Mouse (Mus musculus): ENCODE measurements around the gene Mrpl20. TPM values are rescaled to one million over a fixed set of nuclear protein-coding genes. Genes with fewer than 3 reads are reported as not detected.

The Mrpl20 gene
- polyA plus RNA-seq, 1 experiment from 2014 or later, result 255 TPM

GRCm38 (mm10) chr4:155769880-155770512 lies 32.7 kb upstream of the Mrpl20 start:
- peak overlapping the region; percentile 47 for H3K4me3 ChIP-seq (replicated peaks; ENCODE audit: low read depth, low read length)
- H3K4me1 ChIP-seq (ENCODE audit: control insufficient read depth, insufficient read depth, low read length), result peaks cover 18% of the 10 kb centered on the region; the same call in 1 of the 2 replicates
- H3K27ac ChIP-seq (replicated peaks; ENCODE audit: low read depth, low read length), result peak overlapping the region; percentile 70
- peak overlapping the region; percentile 73 for H3K9ac ChIP-seq (replicated peaks; ENCODE audit: low read length)
- no peaks in the 10 kb centered on the region for H3K9me3 ChIP-seq (ENCODE audit: control insufficient read depth, low read length)
- DNase-seq (peak; percentile 94), ATAC-seq (ENCODE audit: low FRiP score, low TSS enrichment) (peak; percentile 86)
- H3K27me3 ChIP-seq (ENCODE audit: control insufficient read depth, insufficient read depth, low read length), result peaks cover 19% of the 10 kb centered on the region; the same call in 1 of the 2 replicates
- H3K4me2 ChIP-seq (ENCODE audit: low read length), result peak overlapping the region; percentile 73
- WGBS, result under 1% methylated on average over 38 of the region's 39 CpGs
- no peaks in the 10 kb centered on the region for H3K36me3 ChIP-seq (ENCODE audit: control insufficient read depth, insufficient read depth, low read length)

- Histone ChIP-seq H3K9ac (replicated peaks; ENCODE audit: low read length) (peak overlapping the region; percentile 73), H3K4me3 (replicated peaks; ENCODE audit: low read depth, low read length) (peak overlapping the region; percentile 47), H3K4me2 (ENCODE audit: low read length) (peak overlapping the region; percentile 73), H3K4me1 (ENCODE audit: control insufficient read depth, insufficient read depth, low read length) (peaks cover 19% of the 10 kb centered on the region; the same call in 1 of the 2 replicates), H3K27ac (replicated peaks; ENCODE audit: low read depth, low read length) (0 out of 2 replicates have a peak overlapping the region, but pooled peaks have one; percentile 20), H3K27me3 (ENCODE audit: control insufficient read depth, insufficient read depth, low read length) (peaks cover 23% of the 10 kb centered on the region; the same call in 1 of the 2 replicates), H3K36me3 (ENCODE audit: control insufficient read depth, insufficient read depth, low read length) (no peaks in the 10 kb centered on the region), H3K9me3 (ENCODE audit: control insufficient read depth, low read length) (no peaks in the 10 kb centered on the region)
- DNase-seq (no peak), ATAC-seq (ENCODE audit: low FRiP score, low TSS enrichment) (no peak; the same call in 1 of the 2 replicates)
- 42% methylated on average over 24 of the region's 24 CpGs for WGBS
Observed at GRCm38 (mm10) chr4:155770626-155771025, 32.1 kb upstream of the Mrpl20 start.

GRCm38 (mm10) chr4:155771706-155772105 lies 31.0 kb upstream of the Mrpl20 start:
- WGBS, result 84% methylated on average over 2 of the region's 2 CpGs
- H3K4me3 ChIP-seq (replicated peaks; ENCODE audit: low read depth, low read length), result no peak overlapping the region
- ATAC-seq (ENCODE audit: low FRiP score, low TSS enrichment) (no peak), DNase-seq (no peak)
- no peak overlapping the region for H3K9ac ChIP-seq (replicated peaks; ENCODE audit: low read length)
- no peak overlapping the region for H3K27ac ChIP-seq (replicated peaks; ENCODE audit: low read depth, low read length)
- peaks cover 24% of the 10 kb centered on the region; the same call in 1 of the 2 replicates for H3K27me3 ChIP-seq (ENCODE audit: control insufficient read depth, insufficient read depth, low read length)
- H3K36me3 ChIP-seq (ENCODE audit: control insufficient read depth, insufficient read depth, low read length), result no peaks in the 10 kb centered on the region
- no peak overlapping the region for H3K4me2 ChIP-seq (ENCODE audit: low read length)
- peaks cover 19% of the 10 kb centered on the region; the same call in 1 of the 2 replicates for H3K4me1 ChIP-seq (ENCODE audit: control insufficient read depth, insufficient read depth, low read length)
- H3K9me3 ChIP-seq (ENCODE audit: control insufficient read depth, low read length), result no peaks in the 10 kb centered on the region

- peaks cover 19% of the 10 kb centered on the region; the same call in 1 of the 2 replicates for H3K4me1 ChIP-seq (ENCODE audit: control insufficient read depth, insufficient read depth, low read length)
- H3K9me3 ChIP-seq (ENCODE audit: control insufficient read depth, low read length), result no peaks in the 10 kb centered on the region
- H3K9ac ChIP-seq (replicated peaks; ENCODE audit: low read length), result no peak overlapping the region
- DNase-seq, result no peak
- WGBS, result 88% methylated on average over 13 of the region's 13 CpGs
- peaks cover 24% of the 10 kb centered on the region; the same call in 1 of the 2 replicates for H3K27me3 ChIP-seq (ENCODE audit: control insufficient read depth, insufficient read depth, low read length)
- no peak overlapping the region for H3K27ac ChIP-seq (replicated peaks; ENCODE audit: low read depth, low read length)
- no peak overlapping the region for H3K4me3 ChIP-seq (replicated peaks; ENCODE audit: low read depth, low read length)
- H3K36me3 ChIP-seq (ENCODE audit: control insufficient read depth, insufficient read depth, low read length), result no peaks in the 10 kb centered on the region
- ATAC-seq (ENCODE audit: low FRiP score, low TSS enrichment), result no peak
- peak overlapping the region; percentile 67; the same call in 1 of the 2 replicates for H3K4me2 ChIP-seq (ENCODE audit: low read length)
Observed at GRCm38 (mm10) chr4:155772786-155773185, 29.9 kb upstream of the Mrpl20 start.

DNA sequence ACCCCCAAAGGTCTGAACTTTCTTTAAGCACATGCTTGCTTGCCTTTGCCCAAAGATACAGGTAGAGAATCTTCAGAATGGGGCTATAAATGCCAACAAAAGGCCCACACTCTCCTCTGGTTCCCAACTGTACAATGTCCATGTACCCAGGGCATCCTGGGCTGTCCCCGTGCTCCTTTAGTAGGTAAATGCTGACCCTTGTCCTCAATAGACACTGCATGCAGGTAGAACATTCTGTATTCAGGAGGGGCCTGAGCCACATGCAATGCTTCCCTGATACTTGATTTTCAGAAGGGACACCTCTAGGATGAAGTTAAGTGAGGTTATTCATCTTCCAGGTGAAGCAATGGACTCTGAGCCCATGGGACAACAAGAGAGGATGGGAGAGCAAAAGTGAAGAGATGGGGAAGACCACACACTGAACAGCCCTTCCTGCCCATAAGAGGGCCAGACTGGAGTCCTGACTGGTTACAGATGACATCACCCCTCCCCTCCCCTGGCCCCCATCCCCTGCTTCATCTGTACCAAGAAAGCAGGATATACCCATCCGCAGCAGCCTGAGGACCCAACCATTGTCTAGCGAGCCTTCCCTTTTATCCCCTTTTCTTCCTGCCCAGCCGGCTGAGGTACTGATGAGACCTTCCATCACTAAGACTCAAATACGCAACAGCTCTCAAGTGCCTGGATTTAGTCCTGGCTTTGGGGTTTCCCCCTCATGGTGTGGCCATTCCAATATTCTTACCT lies 29.2 kb upstream of the Mrpl20 start:
- no peak overlapping the region for H3K9ac ChIP-seq (replicated peaks; ENCODE audit: low read length)
- ATAC-seq (ENCODE audit: low FRiP score, low TSS enrichment) (no peak), DNase-seq (no peak)
- H3K36me3 ChIP-seq (ENCODE audit: control insufficient read depth, insufficient read depth, low read length), result no peaks in the 10 kb centered on the region
- 36% methylated on average over 5 of the region's 5 CpGs for WGBS
- peaks cover 24% of the 10 kb centered on the region; the same call in 1 of the 2 replicates for H3K27me3 ChIP-seq (ENCODE audit: control insufficient read depth, insufficient read depth, low read length)
- no peaks in the 10 kb centered on the region for H3K9me3 ChIP-seq (ENCODE audit: control insufficient read depth, low read length)
- peaks cover 19% of the 10 kb centered on the region; the same call in 1 of the 2 replicates for H3K4me1 ChIP-seq (ENCODE audit: control insufficient read depth, insufficient read depth, low read length)
- H3K27ac ChIP-seq (replicated peaks; ENCODE audit: low read depth, low read length), result no peak overlapping the region
- peak overlapping the region; percentile 36 for H3K4me3 ChIP-seq (replicated peaks; ENCODE audit: low read depth, low read length)
- H3K4me2 ChIP-seq (ENCODE audit: low read length), result peak overlapping the region; percentile 67

- Histone ChIP-seq H3K4me1 (ENCODE audit: control insufficient read depth, insufficient read depth, low read length) (peaks cover 19% of the 10 kb centered on the region; the same call in 1 of the 2 replicates), H3K4me3 (replicated peaks; ENCODE audit: low read depth, low read length) (peak within 1 kb of the TSS; percentile 36), H3K9me3 (ENCODE audit: control insufficient read depth, low read length) (no peaks in the 10 kb centered on the region), H3K27me3 (ENCODE audit: control insufficient read depth, insufficient read depth, low read length) (peaks cover 24% of the 10 kb centered on the region; the same call in 1 of the 2 replicates), H3K27ac (replicated peaks; ENCODE audit: low read depth, low read length) (peak within 1 kb of the TSS; percentile 53), H3K36me3 (ENCODE audit: control insufficient read depth, insufficient read depth, low read length) (no peaks in the 10 kb centered on the region), H3K4me2 (ENCODE audit: low read length) (peak within 1 kb of the TSS; percentile 67), H3K9ac (replicated peaks; ENCODE audit: low read length) (peak within 1 kb of the TSS; percentile 52)
- 1% methylated on average over 35 of the region's 35 CpGs for WGBS
- ATAC-seq (ENCODE audit: low FRiP score, low TSS enrichment) (peak; percentile 72), DNase-seq (peak; percentile 90)
Observed at GRCm38 (mm10) chr4:155774280-155774754, 28.4 kb upstream of the Mrpl20 start, which contains the start of gene Vwa1. Vwa1 (minus strand) TSS chr4:155774698.

DNA sequence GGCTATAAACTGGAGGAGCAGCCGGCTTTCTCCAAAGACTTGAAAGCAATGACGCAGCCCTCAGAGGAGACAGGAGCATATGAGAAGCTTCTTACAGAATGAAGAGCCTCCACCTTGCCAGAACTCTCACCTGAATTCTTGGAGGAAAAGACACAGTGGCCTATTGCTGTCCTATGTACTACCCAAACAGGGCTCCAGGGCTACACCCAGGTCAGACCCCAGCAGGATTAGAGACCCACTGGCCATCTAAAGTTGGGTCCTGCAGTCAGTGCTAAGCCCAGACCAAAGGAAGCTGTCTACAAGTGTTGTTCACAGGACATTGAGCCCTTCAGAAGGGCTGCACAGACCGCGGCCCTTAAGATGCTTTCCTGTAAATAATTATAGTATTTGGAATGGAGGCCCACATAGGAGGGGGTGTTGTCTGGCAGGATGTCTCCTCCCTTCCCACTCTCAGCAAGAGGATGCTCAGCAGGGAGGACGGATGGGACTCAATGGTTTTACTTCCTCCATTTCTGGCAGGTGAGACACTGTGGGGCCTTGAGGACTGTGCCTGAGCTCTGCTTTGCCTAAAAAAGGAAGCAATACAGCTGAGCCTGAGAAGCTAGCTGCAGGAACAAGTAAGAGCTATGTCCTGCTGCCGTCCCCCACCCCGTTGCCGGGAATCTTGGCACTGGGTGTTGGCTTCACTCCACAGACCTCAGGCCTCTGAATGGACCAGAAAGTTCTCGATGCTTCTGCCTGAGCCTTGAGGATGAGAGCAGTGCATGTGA lies 27.5 kb upstream of the Mrpl20 start:
- ATAC-seq (ENCODE audit: low FRiP score, low TSS enrichment) (no peak), DNase-seq (peak; percentile 48)
- Histone ChIP-seq H3K27ac (replicated peaks; ENCODE audit: low read depth, low read length) (peak overlapping the region; percentile 53), H3K9me3 (ENCODE audit: control insufficient read depth, low read length) (no peaks in the 10 kb centered on the region), H3K27me3 (ENCODE audit: control insufficient read depth, insufficient read depth, low read length) (peaks cover 24% of the 10 kb centered on the region; the same call in 1 of the 2 replicates), H3K9ac (replicated peaks; ENCODE audit: low read length) (peak overlapping the region; percentile 52), H3K4me3 (replicated peaks; ENCODE audit: low read depth, low read length) (peak overlapping the region; percentile 36), H3K4me2 (ENCODE audit: low read length) (peak overlapping the region; percentile 67), H3K36me3 (ENCODE audit: control insufficient read depth, insufficient read depth, low read length) (no peaks in the 10 kb centered on the region), H3K4me1 (ENCODE audit: control insufficient read depth, insufficient read depth, low read length) (peaks cover 16% of the 10 kb centered on the region; the same call in 1 of the 2 replicates)
- 68% methylated on average over 9 of the region's 9 CpGs for WGBS

- H3K9ac ChIP-seq (replicated peaks; ENCODE audit: low read length), result no peak overlapping the region
- no peak overlapping the region for H3K4me3 ChIP-seq (replicated peaks; ENCODE audit: low read depth, low read length)
- H3K27me3 ChIP-seq (ENCODE audit: control insufficient read depth, insufficient read depth, low read length), result peaks cover 24% of the 10 kb centered on the region; the same call in 1 of the 2 replicates
- WGBS, result 83% methylated on average over 3 of the region's 3 CpGs
- H3K4me2 ChIP-seq (ENCODE audit: low read length), result no peak overlapping the region
- DNase-seq (no peak), ATAC-seq (ENCODE audit: low FRiP score, low TSS enrichment) (no peak)
- peaks cover 12% of the 10 kb centered on the region; the same call in 1 of the 2 replicates for H3K4me1 ChIP-seq (ENCODE audit: control insufficient read depth, insufficient read depth, low read length)
- no peaks in the 10 kb centered on the region for H3K36me3 ChIP-seq (ENCODE audit: control insufficient read depth, insufficient read depth, low read length)
- H3K9me3 ChIP-seq (ENCODE audit: control insufficient read depth, low read length), result no peaks in the 10 kb centered on the region
- H3K27ac ChIP-seq (replicated peaks; ENCODE audit: low read depth, low read length), result 0 out of 2 replicates have a peak overlapping the region, but pooled peaks have one; percentile 13
Observed at GRCm38 (mm10) chr4:155775855-155776254, 26.8 kb upstream of the Mrpl20 start.
